Mouse (Mus musculus) myocyte (in vitro differentiated cells): ENCODE data around the gene Grb7. TPM values are rescaled to one million over a fixed set of nuclear protein-coding genes. Genes with fewer than 3 reads are reported as not detected.

ENCODE experiments used
- H3K27me3 ChIP-seq: one replicate; pipeline ENCODE4 v1.6.1; 2011; ENCODE audit not compliant: control insufficient read depth, insufficient read depth, insufficient read length
- H3K36me3 ChIP-seq: one replicate; pipeline ENCODE4 v1.6.1; 2011; ENCODE audit not compliant: control insufficient read depth, insufficient read depth
- H3K4me2 ChIP-seq: one replicate; pipeline ENCODE4 v1.6.1; 2011; ENCODE audit warnings: low read depth, control low read depth
- H3K4me3 ChIP-seq: one replicate; pipeline ENCODE4 v1.5.1; 2011; ENCODE audit warnings: mild to moderate bottlenecking, control low read depth, moderate library complexity
- H3K79me2 ChIP-seq: one replicate; pipeline ENCODE4 v1.6.1; 2011; ENCODE audit not compliant: control insufficient read depth, insufficient read depth
- H3ac ChIP-seq: one replicate; pipeline ENCODE4 v1.6.1; 2011; ENCODE audit not compliant: control insufficient read depth, insufficient read length
- CEBPB ChIP-seq: IDR thresholded peaks from 2 replicates; pipeline ENCODE4 v1.6.1; 2011; ENCODE audit warnings: mild to moderate bottlenecking, moderate library complexity; ENCODE audit not compliant: poor library complexity, insufficient read depth, severe bottlenecking
- E2F4 ChIP-seq: IDR thresholded peaks from one replicate; pipeline ENCODE4 v1.6.1; 2011; ENCODE audit warnings: mild to moderate bottlenecking, control low read depth, moderate library complexity; ENCODE audit not compliant: insufficient read depth
- MAX ChIP-seq: IDR thresholded peaks from one replicate; pipeline ENCODE4 v1.6.1; 2011; ENCODE audit warnings: low read depth, mild to moderate bottlenecking, control low read depth
- MYOD1 ChIP-seq, 3 experiments: IDR thresholded peaks; one replicate each; pipeline ENCODE4 v1.6.1; 2011; ENCODE audit warnings: control low read depth in 2 of 3, low read depth in 2 of 3, mild to moderate bottlenecking in 2 of 3, moderate library complexity in 1 of 3; ENCODE audit not compliant: insufficient read length in 2 of 3, control insufficient read depth in 1 of 3
- MYOG ChIP-seq, 3 experiments: IDR thresholded peaks; one replicate each; pipeline ENCODE4 v1.6.1; 2011; ENCODE audit warnings: control low read depth in 2 of 3, low read depth in 2 of 3, mild to moderate bottlenecking in 2 of 3; ENCODE audit not compliant: insufficient read length in 2 of 3, control insufficient read depth in 1 of 3, insufficient read depth in 1 of 3
- POLR2A ChIP-seq: IDR thresholded peaks from one replicate; pipeline ENCODE4 v1.6.1; 2011; ENCODE audit warnings: low read depth, mild to moderate bottlenecking, control low read depth, moderate library complexity; ENCODE audit not compliant: insufficient read length
- POLR2AphosphoS2 ChIP-seq: IDR thresholded peaks from one replicate; pipeline ENCODE4 v1.6.1; 2011; ENCODE audit warnings: low read depth, control low read depth; ENCODE audit not compliant: insufficient read length
- REST ChIP-seq: IDR thresholded peaks from one replicate; pipeline ENCODE4 v1.6.1; 2011; ENCODE audit warnings: mild to moderate bottlenecking, control low read depth, moderate library complexity; ENCODE audit not compliant: insufficient read depth, insufficient read length
- SRF ChIP-seq: IDR thresholded peaks from one replicate; pipeline ENCODE4 v1.6.1; 2011; ENCODE audit warnings: low read depth; ENCODE audit not compliant: control insufficient read depth, insufficient read length
- TCF12 ChIP-seq: IDR thresholded peaks from one replicate; pipeline ENCODE4 v1.6.1; 2011; ENCODE audit warnings: mild to moderate bottlenecking, control low read depth; ENCODE audit not compliant: poor library complexity, insufficient read depth, severe bottlenecking
- TCF3 ChIP-seq: IDR thresholded peaks from one replicate; pipeline ENCODE4 v1.6.1; 2011; ENCODE audit warnings: low read depth, control low read depth; ENCODE audit not compliant: insufficient read length
- USF1 ChIP-seq: IDR thresholded peaks from one replicate; pipeline ENCODE4 v1.6.1; 2011; ENCODE audit warnings: low read depth, mild to moderate bottlenecking, control low read depth, moderate library complexity
- polyA plus RNA-seq: library from polyadenylated mRNA; unstranded; fragments of >200 nt; fragmentation: generic; extraction: Trizol; gene quantifications from one replicate; pipeline ENCODE4 v1.2.1, GENCODE M21; 2012; ENCODE audit warnings: missing spikeins

Grb7 gene
- polyA plus RNA-seq, 1 experiment = not detected

- H3K36me3 ChIP-seq = no peaks in the 10 kb centered on the region
- peaks cover 84% of the 10 kb centered on the region for H3K27me3 ChIP-seq
- H3K4me2 ChIP-seq = no peak overlapping the region
- H3K79me2 ChIP-seq = no peaks in the 10 kb centered on the region
- no peak for TF ChIP-seq TCF12
- TF ChIP-seq SRF = no peak
- TF ChIP-seq E2F4 = no peak
- TF ChIP-seq POLR2A = no peak
- TF ChIP-seq CEBPB = no peak
- TF ChIP-seq USF1 = no peak
- no peak for TF ChIP-seq MAX
- TF ChIP-seq POLR2AphosphoS2 = no peak
- no peak for TF ChIP-seq REST
- no peak for TF ChIP-seq MYOG (IDR thresholded peaks at IDR 0.05; ENCODE audit: control insufficient read depth in 1 of 3, insufficient read depth in 1 of 3, insufficient read length in 2 of 3, low read depth in 2 of 3)
- TF ChIP-seq TCF3 = no peak
- TF ChIP-seq MYOD1 (IDR thresholded peaks at IDR 0.05; ENCODE audit: control insufficient read depth in 1 of 3, insufficient read length in 2 of 3, low read depth in 2 of 3) = no peak
- H3K4me3 ChIP-seq = no peak overlapping the region
- no peak overlapping the region for H3ac ChIP-seq
Observed at GRCm38 (mm10) chr11:98497388-98498288, 51.4 kb downstream of the Grb7 start.

DNA sequence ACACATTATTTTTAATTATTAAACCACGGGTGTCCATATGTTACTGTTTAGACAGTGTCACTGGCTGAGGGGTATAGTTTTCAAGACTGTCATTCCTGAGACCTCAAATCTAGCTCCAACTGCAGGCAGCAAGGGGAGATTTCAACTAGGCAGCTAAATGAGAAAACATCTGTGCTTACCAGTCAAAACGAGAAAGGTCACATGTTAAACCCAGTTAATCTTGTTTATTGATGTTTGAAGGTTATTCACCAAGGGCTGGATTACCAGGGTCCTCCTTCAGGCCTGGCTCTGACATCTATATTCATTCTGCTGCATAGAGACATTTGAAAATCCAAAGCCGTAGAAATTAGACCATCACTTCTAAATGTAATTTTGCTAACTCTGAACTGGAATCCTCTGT is 58.7 kb downstream of the Grb7 start:
- Histone ChIP-seq H3ac (no peak overlapping the region), H3K36me3 (no peaks in the 10 kb centered on the region), H3K4me3 (no peak overlapping the region), H3K27me3 (peaks cover 35% of the 10 kb centered on the region), H3K79me2 (no peaks in the 10 kb centered on the region), H3K4me2 (no peak overlapping the region)
- TF ChIP-seq MYOG (IDR thresholded peaks at IDR 0.05; ENCODE audit: control insufficient read depth in 1 of 3, insufficient read depth in 1 of 3, insufficient read length in 2 of 3, low read depth in 2 of 3) (no peak), MAX (no peak), POLR2AphosphoS2 (no peak), SRF (no peak), REST (no peak), MYOD1 (IDR thresholded peaks at IDR 0.05; ENCODE audit: control insufficient read depth in 1 of 3, insufficient read length in 2 of 3, low read depth in 2 of 3) (no peak), TCF3 (no peak), POLR2A (no peak), E2F4 (no peak), TCF12 (no peak), USF1 (no peak)

Other genes with a start within 250 kb of the Grb7 start
- gene Cdk12, start 243.3 kb upstream of the Grb7 start, polyA plus RNA-seq = 7.3 TPM
- not detected for gene Neurod2, start 116.7 kb upstream of the Grb7 start, polyA plus RNA-seq
- gene Ppp1r1b, start 98.0 kb upstream of the Grb7 start, polyA plus RNA-seq = not detected
- gene Stard3, start 88.0 kb upstream of the Grb7 start, polyA plus RNA-seq = 25.8 TPM
- 131 TPM for gene Tcap, start 62.6 kb upstream of the Grb7 start, polyA plus RNA-seq
- gene Pnmt, start 59.9 kb upstream of the Grb7 start, polyA plus RNA-seq = 2.2 TPM
- gene Pgap3, start 45.9 kb upstream of the Grb7 start, polyA plus RNA-seq = 8.7 TPM
- gene Erbb2, start 33.9 kb upstream of the Grb7 start, polyA plus RNA-seq = 33.5 TPM
- 112 TPM for gene Mien1, start 7.4 kb upstream of the Grb7 start, polyA plus RNA-seq
- not detected for gene Ikzf3, start 99.6 kb downstream of the Grb7 start, polyA plus RNA-seq
- gene Zpbp2, start 104.7 kb downstream of the Grb7 start, polyA plus RNA-seq = not detected
- gene Ormdl3, start 141.0 kb downstream of the Grb7 start, polyA plus RNA-seq = 43.5 TPM
- gene Lrrc3c, start 151.9 kb downstream of the Grb7 start, polyA plus RNA-seq = not detected
- 0.44 TPM for gene Gm12355, start 179.3 kb downstream of the Grb7 start, polyA plus RNA-seq
- not detected for gene Gsdma3, start 180.0 kb downstream of the Grb7 start, polyA plus RNA-seq
- not detected for gene Gsdma2, start 200.4 kb downstream of the Grb7 start, polyA plus RNA-seq
- 0.04 TPM for gene Gsdma, start 218.0 kb downstream of the Grb7 start, polyA plus RNA-seq
- gene Psmd3, start 236.2 kb downstream of the Grb7 start, polyA plus RNA-seq = 250 TPM